Mouse (Mus musculus) liver, embryonic 14.5 days (tissue): ENCODE measurements around the gene Commd7. TPM values are rescaled to one million over a fixed set of nuclear protein-coding genes. Genes with fewer than 3 reads are reported as not detected.

Source experiments
- ATAC-seq: fragments of 200-750 bp; cut with Nextera tagmentation; 2 replicates; pipeline ENCODE4 v1.8.0; 2017; ENCODE audit warnings: moderate number of reproducible peaks, mild to moderate bottlenecking, moderate library complexity; ENCODE audit not compliant: insufficient read depth
- DNase-seq, 3 experiments: peaks; one replicate each; pipeline ENCODE4 v3.0.0-alpha.2; 2012 to 2013; ENCODE audit warnings: low read depth in 3 of 3, low spot score in 3 of 3
- H3K27ac ChIP-seq: fragments of 300-500 bp; sonication (generic); 2 replicates; pipeline ENCODE4 v1.5.1; 2014; ENCODE audit warnings: moderate library complexity, mild to moderate bottlenecking, control low read depth, inconsistent platforms
- H3K27me3 ChIP-seq: fragments of 300-500 bp; sonication (generic); 2 replicates; pipeline ENCODE4 v1.6.1; 2014; ENCODE audit warnings: mild to moderate bottlenecking, low read length, moderate library complexity; ENCODE audit not compliant: control insufficient read depth, insufficient read depth
- H3K36me3 ChIP-seq: fragments of 300-500 bp; sonication (generic); replicated peaks from 2 replicates; pipeline ENCODE4 v1.6.1; 2014; ENCODE audit warnings: low read depth; ENCODE audit not compliant: control insufficient read depth, insufficient read depth
- H3K4me1 ChIP-seq, 2 experiments: fragments of 200-500 bp in 1 of 2; fragments of 300-500 bp in 1 of 2; sonication (generic) in 1 of 2; replicated peaks; 2 replicates each; pipeline ENCODE4 v1.6.1; 2012 to 2014; ENCODE audit warnings: antibody characterized with exemption in 1 of 2, inconsistent platforms in 1 of 2, low read length in 1 of 2; ENCODE audit not compliant: control insufficient read depth in 2 of 2, insufficient read depth in 2 of 2
- H3K4me2 ChIP-seq: fragments of 300-500 bp; sonication (generic); 2 replicates; pipeline ENCODE4 v1.6.1; 2014; ENCODE audit warnings: low read depth, mild to moderate bottlenecking, control low read depth, moderate library complexity
- H3K4me3 ChIP-seq, 2 experiments: fragments of 200-500 bp in 1 of 2; fragments of 300-500 bp in 1 of 2; sonication (generic) in 1 of 2; 2 replicates each; pipeline ENCODE4 v1.5.1; 2012 to 2014; ENCODE audit warnings: low read depth in 2 of 2, low read length in 2 of 2, mild to moderate bottlenecking in 2 of 2, control low read depth in 1 of 2, inconsistent platforms in 1 of 2, moderate library complexity in 1 of 2; ENCODE audit not compliant: insufficient read depth in 1 of 2
- H3K9ac ChIP-seq: fragments of 300-500 bp; sonication (generic); replicated peaks from 2 replicates; pipeline ENCODE4 v1.6.1; 2014; ENCODE audit warnings: mild to moderate bottlenecking, control low read depth, moderate library complexity
- H3K9me3 ChIP-seq: fragments of 300-500 bp; sonication (generic); 2 replicates; pipeline ENCODE4 v1.6.1; 2016; ENCODE audit warnings: low read length, mixed read lengths; ENCODE audit not compliant: control insufficient read depth
- CTCF ChIP-seq: IDR thresholded peaks from 2 replicates; pipeline ENCODE4 v1.5.1; 2016; ENCODE audit warnings: antibody characterized with exemption, low read depth, control low read depth
- EP300 ChIP-seq: IDR thresholded peaks from 2 replicates; pipeline ENCODE4 v1.6.1; 2016; ENCODE audit warnings: antibody characterized with exemption, low read depth
- WGBS: fragments of 180-500 bp; shearing (Covaris S2); extraction: QIAGEN DNeasy Blood & Tissue Kit; methylation state at CpG from one replicate; pipeline ENCODE4 v1.1.7; 2014; ENCODE audit not compliant: insufficient replicate concordance; 5-methylcytosine and 5-hydroxymethylcytosine counted together
- polyA plus RNA-seq, 2 experiments: library from polyadenylated mRNA; depleted of rRNA in 1 of 2; stranded (reverse) in 1 of 2; unstranded in 1 of 2; fragments of >200 nt; fragmentation: Nextera tagmentation in 1 of 2; extraction: Ambion mirVana in 1 of 2; gene quantifications; 2 replicates each; pipeline versions ENCODE4 v1.2.1 to v1.2.3; 2012 to 2014

The Commd7 gene
- polyA plus RNA-seq, 2 experiments: 9.5 to 24.9 TPM

DNA sequence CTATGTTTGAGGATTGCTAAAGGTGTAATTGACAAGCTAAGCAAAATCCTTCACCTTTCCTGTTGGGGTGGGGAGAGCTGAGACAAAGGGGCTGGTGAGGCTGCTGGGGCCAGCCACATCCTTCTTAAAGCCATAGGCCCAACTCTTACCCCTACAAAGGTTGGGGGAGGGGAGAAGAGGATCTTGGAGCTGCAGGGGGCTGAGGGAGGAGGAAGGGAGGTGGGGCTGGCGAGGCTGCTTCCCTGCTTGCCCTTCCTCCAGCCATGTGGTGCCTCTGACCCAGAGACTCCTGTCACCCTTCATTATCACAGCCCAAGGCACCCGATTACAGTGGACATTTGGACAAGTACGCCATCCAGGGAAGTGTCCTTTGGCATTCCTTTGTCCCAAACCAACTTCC, 19.1 kb upstream of the Commd7 start:
- peaks cover 3 to 5% of the 10 kb centered on the region in 2 experiments; a peak in 2 of 4 replicates for H3K4me1 ChIP-seq
- H3K27ac ChIP-seq: no peak overlapping the region
- H3K36me3 ChIP-seq: no peaks in the 10 kb centered on the region
- WGBS: 44% methylated on average over 3 of the region's 3 CpGs
- no peak overlapping the region for H3K9ac ChIP-seq
- TF ChIP-seq CTCF: no peak
- no peak for TF ChIP-seq EP300
- no peaks in the 10 kb centered on the region; the same call in 1 of the 2 replicates for H3K27me3 ChIP-seq
- H3K9me3 ChIP-seq: no peaks in the 10 kb centered on the region
- ATAC-seq (no peak), DNase-seq (no peak)
- H3K4me3 ChIP-seq: no peak overlapping the region
- H3K4me2 ChIP-seq: no peak overlapping the region

GRCm38 (mm10) chr2:153650014-153650687, 17.6 kb upstream of the Commd7 start:
- Histone ChIP-seq H3K9ac (peak overlapping the region; percentile 57), H3K27ac (no peak overlapping the region), H3K4me3 (peak overlapping the region; percentile 65 to 66), H3K4me2 (peak overlapping the region; percentile 72), H3K4me1 (peaks cover 3 to 5% of the 10 kb centered on the region in 2 experiments; a peak in 2 of 4 replicates), H3K36me3 (no peaks in the 10 kb centered on the region), H3K9me3 (no peaks in the 10 kb centered on the region), H3K27me3 (no peaks in the 10 kb centered on the region; the same call in 1 of the 2 replicates)
- ATAC-seq (0 out of 2 replicates have a peak, but pooled peaks have one; percentile 7), DNase-seq (no peak)
- TF ChIP-seq CTCF: no peak
- TF ChIP-seq EP300: no peak
- WGBS: 3% methylated on average over 28 of the region's 28 CpGs

- H3K9me3 ChIP-seq: no peaks in the 10 kb centered on the region
- peak within 1 kb of the TSS; percentile 72 for H3K4me2 ChIP-seq
- peak in 1 of 3 experiments; percentile 3 for DNase-seq
- H3K27me3 ChIP-seq: no peaks in the 10 kb centered on the region; the same call in 1 of the 2 replicates
- peak within 1 kb of the TSS; percentile 65 to 66 for H3K4me3 ChIP-seq
- peak within 1 kb of the TSS; percentile 57 for H3K9ac ChIP-seq
- H3K4me1 ChIP-seq: peaks cover 3 to 5% of the 10 kb centered on the region in 2 experiments; a peak in 2 of 4 replicates
- H3K27ac ChIP-seq: no peak within 1 kb of the TSS
- H3K36me3 ChIP-seq: no peaks in the 10 kb centered on the region
- under 1% methylated on average over 70 of the region's 93 CpGs for WGBS
- no peak for TF ChIP-seq EP300
- no peak for TF ChIP-seq CTCF
- peak; percentile 75 for ATAC-seq
These were observed 16.9 kb upstream of the Commd7 start, which contains the start of gene Dnmt3b for GRCm38 (mm10) chr2:153649298-153650013. Gene Dnmt3b (plus strand): TSS chr2:153649450.

GRCm38 (mm10) chr2:153648773-153649297, 16.3 kb upstream of the Commd7 start:
- DNase-seq: no peak
- Histone ChIP-seq H3K9ac (no peak overlapping the region; the same call in 1 of the 2 replicates), H3K4me1 (peaks cover 3 to 5% of the 10 kb centered on the region in 2 experiments; a peak in 2 of 4 replicates), H3K4me2 (peak overlapping the region; percentile 72), H3K36me3 (no peaks in the 10 kb centered on the region), H3K9me3 (no peaks in the 10 kb centered on the region), H3K27me3 (no peaks in the 10 kb centered on the region; the same call in 1 of the 2 replicates), H3K27ac (no peak overlapping the region), H3K4me3 (peak overlapping the region; percentile 41 to 66)
- ATAC-seq: peak; percentile 16; the same call in 1 of the 2 replicates
- WGBS: 20% methylated on average over 14 of the region's 14 CpGs
- TF ChIP-seq EP300: no peak
- no peak for TF ChIP-seq CTCF

GRCm38 (mm10) chr2:153642999-153643398, 10.4 kb upstream of the Commd7 start:
- Histone ChIP-seq H3K27ac (no peak overlapping the region), H3K4me3 (no peak overlapping the region), H3K36me3 (no peaks in the 10 kb centered on the region), H3K27me3 (no peaks in the 10 kb centered on the region), H3K9ac (no peak overlapping the region), H3K9me3 (no peaks in the 10 kb centered on the region), H3K4me1 (no peaks in the 10 kb centered on the region), H3K4me2 (no peak overlapping the region)
- ATAC-seq (no peak), DNase-seq (no peak)
- 56% methylated on average over 6 of the region's 6 CpGs for WGBS
- no peak for TF ChIP-seq CTCF
- TF ChIP-seq EP300: no peak
